Mouse (Mus musculus): Measurements from ENCODE around the gene Ubxn11. TPM values are rescaled to one million over a fixed set of nuclear protein-coding genes. Genes with fewer than 3 reads are reported as not detected.

Gene Ubxn11
- polyA plus RNA-seq, 1 experiment = 120 TPM

DNA sequence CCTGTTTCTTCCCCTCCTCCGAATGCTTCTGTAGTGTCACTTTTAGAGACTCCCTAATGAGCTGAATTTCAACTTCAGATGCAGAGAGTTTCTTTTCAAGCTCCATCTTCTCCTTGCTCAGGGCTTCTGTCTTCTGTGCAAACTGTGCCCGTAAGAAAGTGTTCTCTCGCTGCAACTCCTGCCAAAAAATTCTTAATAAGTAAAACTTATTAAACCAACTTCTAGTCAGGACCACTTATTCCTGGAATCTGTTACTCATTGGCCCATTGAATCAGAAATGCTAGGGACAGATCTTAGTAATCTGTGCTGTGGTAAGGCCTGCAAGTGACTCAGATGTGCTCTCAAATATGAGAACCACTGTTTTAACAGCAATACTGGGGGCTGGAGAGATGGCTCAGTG, 49.7 kb downstream of the Ubxn11 start:
- WGBS = 80% methylated on average over 3 of the region's 3 CpGs
- no peak for TF ChIP-seq POLR2A (IDR thresholded peaks at IDR 0.05; ENCODE audit: control insufficient read depth, extremely low read depth, insufficient read depth, low read length, poor library complexity)
- no peak for TF ChIP-seq CTCF (IDR thresholded peaks at IDR 0.05; ENCODE audit: borderline replicate concordance, control insufficient read depth, extremely low read depth, insufficient read depth, low read length, poor library complexity)
- DNase-seq = no peak
- no peaks in the 10 kb centered on the region for H3K27me3 ChIP-seq (ENCODE audit: control insufficient read depth, insufficient read depth, low read length)
- no peak overlapping the region for H3K4me3 ChIP-seq (ENCODE audit: control insufficient read depth, insufficient read depth, low read length)
- no peaks in the 10 kb centered on the region for H3K4me1 ChIP-seq (replicated peaks; ENCODE audit: control insufficient read depth, insufficient read depth, low read length)
- H3K36me3 ChIP-seq (ENCODE audit: control insufficient read depth, insufficient read depth, low read length) = peaks cover 75% of the 10 kb centered on the region
- H3K27ac ChIP-seq (ENCODE audit: control insufficient read depth, insufficient read depth, low read length) = no peak overlapping the region

- no peak for TF ChIP-seq CTCF (IDR thresholded peaks at IDR 0.05; ENCODE audit: borderline replicate concordance, control insufficient read depth, extremely low read depth, insufficient read depth, low read length, poor library complexity)
- TF ChIP-seq POLR2A (IDR thresholded peaks at IDR 0.05; ENCODE audit: control insufficient read depth, extremely low read depth, insufficient read depth, low read length, poor library complexity) = no peak
- peaks cover under 1% of the 10 kb centered on the region for H3K4me1 ChIP-seq (replicated peaks; ENCODE audit: control insufficient read depth, insufficient read depth, low read length)
- H3K27me3 ChIP-seq (ENCODE audit: control insufficient read depth, insufficient read depth, low read length) = no peaks in the 10 kb centered on the region
- no peak for DNase-seq
- peaks cover 59% of the 10 kb centered on the region for H3K36me3 ChIP-seq (ENCODE audit: control insufficient read depth, insufficient read depth, low read length)
- no peak overlapping the region for H3K27ac ChIP-seq (ENCODE audit: control insufficient read depth, insufficient read depth, low read length)
- H3K4me3 ChIP-seq (ENCODE audit: control insufficient read depth, insufficient read depth, low read length) = no peak overlapping the region
- WGBS = 95% methylated on average over 3 of the region's 3 CpGs
These were observed 51.3 kb downstream of the Ubxn11 start for GRCm38 (mm10) chr4:134153656-134154055.

DNA sequence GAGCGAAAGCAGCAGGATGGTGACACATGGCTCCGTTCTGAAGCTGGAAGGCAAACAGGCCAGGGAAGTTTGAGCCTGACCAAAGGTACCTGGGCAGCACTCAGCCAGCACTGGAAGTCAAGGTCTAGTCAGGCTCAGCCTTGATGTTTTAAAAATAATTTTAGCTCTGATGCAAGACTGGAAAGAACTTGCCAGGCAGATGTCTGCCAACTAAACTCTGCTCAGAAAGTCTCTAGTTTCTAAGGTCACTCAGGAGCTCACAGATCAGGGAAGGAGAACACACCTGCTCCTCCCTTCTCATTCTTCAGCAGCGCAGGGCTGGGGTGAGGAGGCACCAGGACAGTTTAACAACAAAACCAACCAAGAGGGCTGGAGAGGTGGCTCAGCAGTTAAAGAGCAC, 52.0 kb downstream of the Ubxn11 start:
- no peaks in the 10 kb centered on the region for H3K27me3 ChIP-seq (ENCODE audit: control insufficient read depth, insufficient read depth, low read length)
- no peak overlapping the region for H3K27ac ChIP-seq (ENCODE audit: control insufficient read depth, insufficient read depth, low read length)
- peaks cover 5% of the 10 kb centered on the region for H3K4me1 ChIP-seq (replicated peaks; ENCODE audit: control insufficient read depth, insufficient read depth, low read length)
- 97% methylated on average over 3 of the region's 3 CpGs for WGBS
- no peak for DNase-seq
- peaks cover 53% of the 10 kb centered on the region for H3K36me3 ChIP-seq (ENCODE audit: control insufficient read depth, insufficient read depth, low read length)
- TF ChIP-seq CTCF (IDR thresholded peaks at IDR 0.05; ENCODE audit: borderline replicate concordance, control insufficient read depth, extremely low read depth, insufficient read depth, low read length, poor library complexity) (no peak), POLR2A (IDR thresholded peaks at IDR 0.05; ENCODE audit: control insufficient read depth, extremely low read depth, insufficient read depth, low read length, poor library complexity) (no peak)
- no peak overlapping the region for H3K4me3 ChIP-seq (ENCODE audit: control insufficient read depth, insufficient read depth, low read length)

DNA sequence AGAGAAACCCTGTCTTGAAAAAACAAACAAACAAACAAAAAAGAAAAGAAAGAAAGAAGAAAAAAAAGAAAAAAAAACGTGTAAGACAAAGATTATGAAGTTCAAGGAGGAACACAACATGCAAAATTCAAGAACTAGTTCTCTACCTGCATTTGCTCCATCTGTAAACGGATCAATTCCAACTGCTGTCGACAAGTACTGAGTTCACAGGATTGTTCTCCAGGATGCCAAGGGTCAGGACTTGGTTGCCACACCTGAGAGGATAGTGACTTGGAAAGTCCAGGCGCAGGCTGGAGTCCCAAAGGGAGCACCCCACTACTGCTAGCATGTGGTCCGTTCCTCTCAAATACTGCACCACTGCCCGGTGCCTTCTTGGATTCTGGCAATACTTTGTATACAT, 53.2 kb downstream of the Ubxn11 start:
- no peak for DNase-seq
- TF ChIP-seq CTCF (IDR thresholded peaks at IDR 0.05; ENCODE audit: borderline replicate concordance, control insufficient read depth, extremely low read depth, insufficient read depth, low read length, poor library complexity) = no peak
- TF ChIP-seq POLR2A (IDR thresholded peaks at IDR 0.05; ENCODE audit: control insufficient read depth, extremely low read depth, insufficient read depth, low read length, poor library complexity) = no peak
- H3K27ac ChIP-seq (ENCODE audit: control insufficient read depth, insufficient read depth, low read length) = no peak overlapping the region
- H3K27me3 ChIP-seq (ENCODE audit: control insufficient read depth, insufficient read depth, low read length) = no peaks in the 10 kb centered on the region
- H3K4me1 ChIP-seq (replicated peaks; ENCODE audit: control insufficient read depth, insufficient read depth, low read length) = peaks cover 5% of the 10 kb centered on the region
- H3K36me3 ChIP-seq (ENCODE audit: control insufficient read depth, insufficient read depth, low read length) = peaks cover 44% of the 10 kb centered on the region
- H3K4me3 ChIP-seq (ENCODE audit: control insufficient read depth, insufficient read depth, low read length) = no peak overlapping the region
- 95% methylated on average over 6 of the region's 6 CpGs for WGBS

DNA sequence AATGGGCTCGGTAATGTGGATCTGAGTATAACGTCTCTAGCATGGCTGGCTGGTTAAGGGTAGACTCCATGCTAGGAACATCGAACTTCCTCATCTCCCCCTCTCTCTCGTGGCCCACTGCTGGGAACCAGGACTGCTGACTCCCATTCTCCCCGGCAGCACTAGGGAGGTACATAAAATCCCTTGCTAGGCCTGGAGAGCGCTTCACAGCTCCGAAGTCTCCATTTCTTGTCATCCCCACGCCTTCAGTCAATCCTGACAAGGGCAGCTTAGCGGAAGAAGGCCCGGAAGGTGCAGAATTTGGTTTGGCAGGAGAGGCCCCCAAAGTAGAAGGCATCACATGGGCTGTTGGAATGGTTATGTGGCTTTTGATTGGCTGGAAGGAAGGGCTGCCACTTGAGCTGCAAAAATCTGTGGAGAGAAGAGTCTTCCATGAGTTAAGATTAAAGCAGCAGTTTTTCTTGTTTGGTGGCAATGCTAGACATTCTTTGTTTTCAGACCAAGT, 53.6 kb downstream of the Ubxn11 start:
- Histone ChIP-seq H3K27me3 (ENCODE audit: control insufficient read depth, insufficient read depth, low read length) (no peaks in the 10 kb centered on the region), H3K27ac (ENCODE audit: control insufficient read depth, insufficient read depth, low read length) (no peak overlapping the region), H3K4me3 (ENCODE audit: control insufficient read depth, insufficient read depth, low read length) (no peak overlapping the region), H3K4me1 (replicated peaks; ENCODE audit: control insufficient read depth, insufficient read depth, low read length) (peaks cover 5% of the 10 kb centered on the region), H3K36me3 (ENCODE audit: control insufficient read depth, insufficient read depth, low read length) (peaks cover 41% of the 10 kb centered on the region)
- TF ChIP-seq CTCF (IDR thresholded peaks at IDR 0.05; ENCODE audit: borderline replicate concordance, control insufficient read depth, extremely low read depth, insufficient read depth, low read length, poor library complexity) = no peak
- no peak for TF ChIP-seq POLR2A (IDR thresholded peaks at IDR 0.05; ENCODE audit: control insufficient read depth, extremely low read depth, insufficient read depth, low read length, poor library complexity)
- no peak for DNase-seq
- WGBS = 92% methylated on average over 10 of the region's 10 CpGs

DNA sequence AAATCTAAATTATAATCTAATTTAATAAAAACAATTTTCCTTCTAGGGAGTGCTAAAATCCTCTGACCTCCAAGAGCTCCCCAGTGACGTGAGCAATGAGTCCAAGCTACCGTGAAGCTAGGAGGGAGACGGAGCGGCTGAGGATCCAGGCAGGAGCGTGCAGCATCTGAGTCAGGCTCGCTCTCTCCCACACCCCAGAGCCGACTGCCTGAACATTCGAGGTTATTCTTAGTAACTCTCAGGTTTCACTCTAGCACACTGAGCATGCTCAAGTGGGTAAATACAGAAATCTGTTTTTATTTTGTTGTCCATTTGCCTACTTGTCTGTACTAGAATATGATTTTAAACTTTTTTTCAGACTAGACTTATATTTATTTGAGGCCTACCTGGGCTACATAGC, 54.4 kb downstream of the Ubxn11 start:
- Histone ChIP-seq H3K36me3 (ENCODE audit: control insufficient read depth, insufficient read depth, low read length) (peaks cover 34% of the 10 kb centered on the region), H3K27me3 (ENCODE audit: control insufficient read depth, insufficient read depth, low read length) (no peaks in the 10 kb centered on the region), H3K4me3 (ENCODE audit: control insufficient read depth, insufficient read depth, low read length) (no peak overlapping the region), H3K27ac (ENCODE audit: control insufficient read depth, insufficient read depth, low read length) (no peak overlapping the region), H3K4me1 (replicated peaks; ENCODE audit: control insufficient read depth, insufficient read depth, low read length) (peaks cover 5% of the 10 kb centered on the region)
- DNase-seq = no peak
- TF ChIP-seq CTCF (IDR thresholded peaks at IDR 0.05; ENCODE audit: borderline replicate concordance, control insufficient read depth, extremely low read depth, insufficient read depth, low read length, poor library complexity) = no peak
- TF ChIP-seq POLR2A (IDR thresholded peaks at IDR 0.05; ENCODE audit: control insufficient read depth, extremely low read depth, insufficient read depth, low read length, poor library complexity) = no peak
- WGBS = 90% methylated on average over 8 of the region's 8 CpGs

GRCm38 (mm10) chr4:134157558-134157957, 55.2 kb downstream of the Ubxn11 start:
- Histone ChIP-seq H3K4me3 (ENCODE audit: control insufficient read depth, insufficient read depth, low read length) (no peak overlapping the region), H3K27ac (ENCODE audit: control insufficient read depth, insufficient read depth, low read length) (no peak overlapping the region), H3K4me1 (replicated peaks; ENCODE audit: control insufficient read depth, insufficient read depth, low read length) (peaks cover 5% of the 10 kb centered on the region), H3K36me3 (ENCODE audit: control insufficient read depth, insufficient read depth, low read length) (peaks cover 25% of the 10 kb centered on the region), H3K27me3 (ENCODE audit: control insufficient read depth, insufficient read depth, low read length) (no peaks in the 10 kb centered on the region)
- WGBS = 97% methylated on average over 2 of the region's 2 CpGs
- DNase-seq = no peak
- TF ChIP-seq POLR2A (IDR thresholded peaks at IDR 0.05; ENCODE audit: control insufficient read depth, extremely low read depth, insufficient read depth, low read length, poor library complexity) (no peak), CTCF (IDR thresholded peaks at IDR 0.05; ENCODE audit: borderline replicate concordance, control insufficient read depth, extremely low read depth, insufficient read depth, low read length, poor library complexity) (no peak)

Data from thymus, adult 2 months (tissue).